Mouse (Mus musculus) bone marrow, adult 2 months (tissue): ENCODE measurements around the gene Lgals1. TPM values are rescaled to one million over a fixed set of nuclear protein-coding genes. Genes with fewer than 3 reads are reported as not detected.

Experiments used
- H3K27ac ChIP-seq: fragments of 200-500 bp; 2 replicates; pipeline ENCODE4 v1.5.1; 2012; ENCODE audit warnings: low read depth, mild to moderate bottlenecking, control low read depth, inconsistent platforms, low read length; ENCODE audit not compliant: control insufficient read depth, poor library complexity, insufficient read depth
- H3K4me1 ChIP-seq: fragments of 200-500 bp; 2 replicates; pipeline ENCODE4 v1.6.1; 2011; ENCODE audit warnings: low read length; ENCODE audit not compliant: control insufficient read depth, insufficient read depth
- H3K4me3 ChIP-seq: fragments of 200-500 bp; replicated peaks from 2 replicates; pipeline ENCODE3; 2011; ENCODE audit warnings: mild to moderate bottlenecking, low read depth, low read length, control low read depth; ENCODE audit not compliant: control insufficient read depth
- CTCF ChIP-seq: fragments of 200-500 bp; IDR thresholded peaks from 2 replicates; pipeline ENCODE4 v1.5.1; 2011; ENCODE audit warnings: low read length, control low read depth; ENCODE audit not compliant: control insufficient read depth, insufficient read depth
- POLR2A ChIP-seq: fragments of 200-500 bp; IDR thresholded peaks from 2 replicates; pipeline ENCODE4 v1.6.1; 2011; ENCODE audit warnings: low read depth, mild to moderate bottlenecking, control low read depth, low read length, borderline replicate concordance; ENCODE audit not compliant: control insufficient read depth
- WGBS: fragments of 180-500 bp; shearing (Covaris S2); methylation state at CpG from one replicate; pipeline ENCODE4 v1.1.7; 2018; 5-methylcytosine and 5-hydroxymethylcytosine counted together
- polyA plus RNA-seq: library from polyadenylated mRNA; stranded (reverse); fragments of >200 nt; gene quantifications from 2 replicates; pipeline ENCODE4 v1.2.4, GENCODE M21; 2011; ENCODE audit warnings: low replicate concordance; ENCODE audit not compliant: missing spikeins, insufficient read depth, insufficient read length

The Lgals1 gene
- polyA plus RNA-seq, 1 experiment = 222 TPM

- Histone ChIP-seq H3K4me1 (peaks cover 19% of the 10 kb centered on the region), H3K27ac (peak overlapping the region; percentile 88), H3K4me3 (peak overlapping the region; percentile 88)
- 24% methylated on average over 18 of the region's 18 CpGs for WGBS
- no peak for TF ChIP-seq CTCF
- no peak for TF ChIP-seq POLR2A
Measured at GRCm38 (mm10) chr15:78900585-78901421, 25.7 kb upstream of the Lgals1 start.

- H3K27ac ChIP-seq = no peak overlapping the region
- WGBS = 68% methylated on average over 8 of the region's 8 CpGs
Measured at GRCm38 (mm10) chr15:78901422-78901789, 25.1 kb upstream of the Lgals1 start.

GRCm38 (mm10) chr15:78903243-78903642 lies 23.3 kb upstream of the Lgals1 start:
- H3K4me1 ChIP-seq = peaks cover 9% of the 10 kb centered on the region
- 3% methylated on average over 2 of the region's 2 CpGs for WGBS
- TF ChIP-seq CTCF = peak; percentile 84
- no peak for TF ChIP-seq POLR2A
- H3K4me3 ChIP-seq = no peak overlapping the region
- H3K27ac ChIP-seq = no peak overlapping the region

More at GRCm38 (mm10) chr15:78901422-78901789, 25.1 kb upstream of the Lgals1 start:
- H3K4me1 ChIP-seq = peaks cover 13% of the 10 kb centered on the region
- H3K4me3 ChIP-seq = no peak overlapping the region
- TF ChIP-seq CTCF (no peak), POLR2A (no peak)

- Histone ChIP-seq H3K4me1 (peaks cover 1% of the 10 kb centered on the region; the same call in 1 of the 2 replicates), H3K27ac (no peak overlapping the region), H3K4me3 (no peak overlapping the region)
- no peak for TF ChIP-seq CTCF
- TF ChIP-seq POLR2A = no peak
- WGBS = 88% methylated on average over 7 of the region's 7 CpGs
Measured at GRCm38 (mm10) chr15:78908399-78908798, 18.1 kb upstream of the Lgals1 start.

- WGBS = 78% methylated on average over 8 of the region's 8 CpGs
- TF ChIP-seq POLR2A (no peak), CTCF (no peak)
- Histone ChIP-seq H3K4me3 (no peak overlapping the region), H3K27ac (no peak overlapping the region), H3K4me1 (no peaks in the 10 kb centered on the region; the same call in 1 of the 2 replicates)
Measured at GRCm38 (mm10) chr15:78908982-78909381, 17.5 kb upstream of the Lgals1 start.

- Histone ChIP-seq H3K27ac (no peak overlapping the region), H3K4me3 (no peak overlapping the region), H3K4me1 (no peaks in the 10 kb centered on the region; the same call in 1 of the 2 replicates)
- 36% methylated on average over 9 of the region's 9 CpGs for WGBS
- TF ChIP-seq POLR2A = no peak
- TF ChIP-seq CTCF = peak; percentile 47
Measured at GRCm38 (mm10) chr15:78912040-78912439, 14.5 kb upstream of the Lgals1 start.

- Histone ChIP-seq H3K27ac (no peak within 1 kb of the TSS; the same call in 1 of the 2 replicates), H3K4me3 (peak within 1 kb of the TSS; percentile 56), H3K4me1 (no peaks in the 10 kb centered on the region; the same call in 1 of the 2 replicates)
- under 1% methylated on average over 51 of the region's 51 CpGs for WGBS
- peak; percentile 36; the same call in 1 of the 2 replicates for TF ChIP-seq POLR2A
- TF ChIP-seq CTCF = no peak
Measured at GRCm38 (mm10) chr15:78913632-78914090, 12.9 kb upstream of the Lgals1 start, which contains the start of gene Pdxp. Gene Pdxp (plus strand): TSS chr15:78913919.

- peak overlapping the region; percentile 56 for H3K4me3 ChIP-seq
- under 1% methylated on average over 87 of the region's 87 CpGs for WGBS
- no peak overlapping the region; the same call in 1 of the 2 replicates for H3K27ac ChIP-seq
- TF ChIP-seq CTCF (no peak), POLR2A (no peak)
- no peaks in the 10 kb centered on the region; the same call in 1 of the 2 replicates for H3K4me1 ChIP-seq
Measured at GRCm38 (mm10) chr15:78914091-78914822, 12.3 kb upstream of the Lgals1 start.
